Mouse (Mus musculus): ENCODE measurements around the gene Gm38392. TPM values are rescaled to one million over a fixed set of nuclear protein-coding genes. Genes with fewer than 3 reads are reported as not detected.
A peak's percentile ranks its signal among the peaks of the same experiment; 100 is the strongest.

Gm38392 gene
- total RNA-seq, 2 experiments from 2014 or later, result 0.45 to 0.52 TPM

- peak; percentile 80 to 81 for DNase-seq (ENCODE audit: low spot score in 2 of 2)
- intact Hi-C loops (cut with DNase I), result loop anchor here (1.0 to 5.0 kb wide), 2 partner anchors 50 to 155 kb away; no protein-coding TSS in a partner anchor
Observed at GRCm38 (mm10) chr3:88242531-88242930, 44.5 kb downstream of the Gm38392 start.

GRCm38 (mm10) chr3:88241045-88241786 lies 45.8 kb downstream of the Gm38392 start:
- intact Hi-C loops (cut with DNase I), result loop anchor here (5.0 kb wide), 1 partner anchor 154 kb away; no protein-coding TSS in a partner anchor
- DNase-seq (ENCODE audit: low spot score in 2 of 2), result peak in 1 of 2 experiments; percentile 5

DNA sequence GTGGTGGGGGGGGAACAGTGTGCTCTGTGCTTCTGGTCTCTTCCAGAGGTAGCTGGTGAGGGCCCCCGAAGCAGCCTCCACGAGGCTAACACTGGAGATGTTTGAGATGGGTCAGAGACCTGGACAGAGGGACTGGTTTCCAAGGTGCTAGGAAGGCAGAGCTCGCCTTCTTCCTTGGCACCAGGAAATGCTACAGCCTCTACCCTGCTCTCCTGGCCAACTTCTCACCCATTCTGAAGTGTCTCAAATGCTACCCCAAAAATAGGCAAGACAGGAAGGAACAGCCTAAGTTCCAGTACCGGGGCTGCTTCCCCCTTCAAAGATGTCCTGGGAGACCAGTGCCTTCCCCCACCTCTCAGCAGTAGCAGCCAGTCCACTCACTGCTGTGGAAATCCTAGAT lies 47.6 kb downstream of the Gm38392 start:
- intact Hi-C loops (cut with DNase I), result no loop called here
- DNase-seq (ENCODE audit: low spot score in 2 of 2), result no peak

GRCm38 (mm10) chr3:88238866-88239391 lies 48.1 kb downstream of the Gm38392 start:
- intact Hi-C loops (cut with DNase I), result no loop called here
- DNase-seq (ENCODE audit: low spot score in 2 of 2), result peak in 1 of 2 experiments; percentile 16

- intact Hi-C loops (cut with DNase I), result no loop called here
- peak in 1 of 2 experiments; percentile 9 for DNase-seq (ENCODE audit: low spot score in 2 of 2)
Observed at GRCm38 (mm10) chr3:88237556-88238194, 49.3 kb downstream of the Gm38392 start.

- intact Hi-C loops (cut with DNase I), result no loop called here
- DNase-seq (ENCODE audit: low spot score in 2 of 2), result no peak
Observed at GRCm38 (mm10) chr3:88237161-88237555, 49.9 kb downstream of the Gm38392 start.

- DNase-seq (ENCODE audit: low spot score in 2 of 2), result no peak
- intact Hi-C loops (cut with DNase I), result no loop called here
Observed at GRCm38 (mm10) chr3:88235616-88236015, 51.4 kb downstream of the Gm38392 start.

DNA sequence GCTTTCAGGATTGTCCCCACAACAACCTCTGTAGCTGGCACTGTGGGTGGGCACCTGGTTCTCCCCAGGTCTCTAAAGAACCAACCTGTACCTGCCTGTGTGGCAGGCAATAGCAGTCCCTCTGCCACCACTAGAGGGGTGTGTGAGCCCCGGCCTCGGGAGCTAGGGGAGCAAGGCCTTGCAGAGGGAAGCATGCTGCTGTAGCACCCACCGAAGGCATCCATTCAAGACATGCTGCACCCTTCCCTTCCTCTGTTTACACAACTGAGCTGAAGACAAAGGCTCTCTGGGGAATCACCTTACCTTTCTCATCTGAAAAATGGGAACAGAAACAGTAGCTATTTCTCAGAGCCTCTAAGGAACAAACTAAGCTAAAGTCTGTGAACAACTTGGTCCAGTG lies 51.8 kb downstream of the Gm38392 start:
- intact Hi-C loops (cut with DNase I), result no loop called here
- DNase-seq (ENCODE audit: low spot score in 2 of 2), result peak in 1 of 2 experiments; percentile 13

DNA sequence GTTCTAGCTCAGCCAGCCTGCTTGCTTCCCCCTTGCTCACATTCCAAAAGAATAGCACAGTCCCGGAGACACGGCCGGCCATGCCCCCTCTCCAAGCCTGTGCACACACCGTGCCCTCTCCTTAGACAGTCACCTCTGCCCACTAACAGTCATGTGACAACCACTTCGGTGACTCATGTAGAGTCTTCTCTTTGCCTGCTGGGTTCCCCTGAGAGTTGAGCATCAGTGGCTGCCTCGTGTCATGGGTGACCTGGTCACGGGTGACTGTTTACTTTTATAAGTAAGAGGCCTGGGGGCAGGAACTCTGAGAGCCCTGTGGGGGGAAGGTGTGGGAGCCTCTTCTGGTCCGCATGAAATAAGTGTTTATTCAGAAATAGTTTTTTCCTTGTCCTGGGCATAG lies 53.0 kb downstream of the Gm38392 start:
- intact Hi-C loops (cut with DNase I), result no loop called here
- no peak for DNase-seq (ENCODE audit: low spot score in 2 of 2)

- DNase-seq (ENCODE audit: low spot score in 2 of 2), result peak in 1 of 2 experiments; percentile 18
- intact Hi-C loops (cut with DNase I), result no loop called here
Observed at GRCm38 (mm10) chr3:88232851-88233649, 54.0 kb downstream of the Gm38392 start.

DNA sequence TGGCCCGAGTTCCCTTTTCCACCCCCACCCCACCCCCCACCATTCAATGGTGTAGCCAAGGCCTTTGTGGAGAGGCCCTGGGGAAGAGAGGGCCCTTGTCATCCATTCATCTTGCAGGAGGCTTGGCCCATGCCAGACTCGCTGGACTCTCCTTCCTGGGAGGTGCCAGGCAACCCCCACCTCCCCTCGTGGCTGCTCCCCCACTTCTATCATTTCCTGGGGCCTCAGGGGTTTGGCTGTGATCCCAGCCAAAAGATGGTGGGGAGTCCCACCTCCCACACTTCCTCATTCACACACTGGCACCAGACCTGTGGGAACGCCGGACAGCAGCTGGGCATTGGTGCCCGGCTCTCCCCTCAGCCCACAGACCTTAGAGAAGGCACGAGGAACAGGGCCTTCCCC lies 54.7 kb downstream of the Gm38392 start:
- DNase-seq (ENCODE audit: low spot score in 2 of 2), result peak; percentile 63 to 68
- intact Hi-C loops (cut with DNase I), result no loop called here

GRCm38 (mm10) chr3:88231061-88231641 lies 55.9 kb downstream of the Gm38392 start:
- intact Hi-C loops (cut with DNase I), result no loop called here

GRCm38 (mm10) chr3:88230262-88231047 lies 56.6 kb downstream of the Gm38392 start:
- intact Hi-C loops (cut with DNase I), result no loop called here
- DNase-seq (ENCODE audit: low spot score in 2 of 2), result peak in 1 of 2 experiments; percentile 35

More at GRCm38 (mm10) chr3:88231061-88231641, 55.9 kb downstream of the Gm38392 start:
- peak in 1 of 2 experiments; percentile 42 for DNase-seq (ENCODE audit: low spot score in 2 of 2)

DNA sequence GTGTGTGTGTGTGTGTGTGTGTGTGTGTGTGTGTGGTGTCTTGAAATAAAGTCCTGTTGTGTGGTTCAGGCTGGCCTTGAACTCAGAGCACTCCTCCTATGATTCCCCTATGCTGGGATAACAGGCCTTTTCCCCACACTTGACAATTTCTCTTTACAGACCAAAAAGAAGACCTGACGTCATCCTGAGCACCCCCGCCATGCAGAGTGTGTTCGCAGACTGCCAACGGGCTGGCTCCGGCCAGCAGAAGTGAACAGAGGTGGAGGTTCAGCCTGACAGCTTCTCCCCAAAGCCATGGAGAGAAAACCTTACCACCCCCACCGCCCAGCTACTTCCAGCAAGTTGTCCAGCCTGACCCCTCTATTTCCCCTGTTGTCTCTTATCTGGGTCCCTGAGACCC lies 57.5 kb downstream of the Gm38392 start:
- intact Hi-C loops (cut with DNase I), result no loop called here
- peak in 1 of 2 experiments; percentile 17 for DNase-seq (ENCODE audit: low spot score in 2 of 2)

DNA sequence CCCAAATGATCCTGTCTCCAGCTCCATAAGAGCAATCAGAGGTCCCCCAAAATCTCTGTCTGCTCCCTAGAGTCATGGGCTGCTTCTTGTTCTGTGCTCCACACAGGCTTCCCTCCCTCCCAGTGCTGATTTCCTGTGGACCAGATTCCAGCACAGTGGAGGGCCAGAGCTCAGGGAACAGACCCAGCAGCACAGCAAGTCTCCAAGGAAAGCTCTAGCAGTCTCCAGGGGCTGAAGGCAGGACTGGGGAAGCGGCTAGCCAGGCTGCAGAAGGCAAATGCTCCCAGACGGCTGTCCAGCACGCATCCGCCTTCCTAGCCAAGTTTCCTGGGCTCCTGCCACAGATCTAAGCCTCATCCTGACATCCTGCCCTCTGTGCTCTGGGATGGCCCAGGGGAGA lies 58.1 kb downstream of the Gm38392 start:
- DNase-seq (ENCODE audit: low spot score in 2 of 2), result peak in 1 of 2 experiments; percentile 25
- intact Hi-C loops (cut with DNase I), result no loop called here

DNA sequence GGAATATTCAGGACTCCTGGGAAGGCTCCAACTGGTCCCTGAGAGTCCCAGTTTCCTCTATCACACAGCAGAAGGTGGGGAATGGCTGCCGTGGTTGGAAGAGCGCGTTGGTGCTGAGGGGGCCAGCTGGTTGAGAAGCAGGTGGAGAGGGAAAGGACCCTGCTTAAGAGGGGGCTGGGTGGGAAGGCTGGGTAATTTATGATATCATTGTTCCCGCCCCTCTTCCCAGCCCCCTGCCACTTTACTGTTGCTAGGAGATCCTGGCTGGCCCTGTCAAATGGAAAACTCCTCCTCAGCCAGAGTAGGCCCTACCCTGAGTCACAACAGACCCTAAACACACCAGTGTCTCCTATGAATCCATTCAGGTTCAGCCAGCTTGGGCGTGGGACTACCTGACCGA lies 59.0 kb downstream of the Gm38392 start:
- DNase-seq (ENCODE audit: low spot score in 2 of 2), result peak in 1 of 2 experiments; percentile 22
- intact Hi-C loops (cut with DNase I), result no loop called here

GRCm38 (mm10) chr3:88227260-88227659 lies 59.8 kb downstream of the Gm38392 start:
- intact Hi-C loops (cut with DNase I), result no loop called here
- DNase-seq (ENCODE audit: low spot score in 2 of 2), result no peak

DNA sequence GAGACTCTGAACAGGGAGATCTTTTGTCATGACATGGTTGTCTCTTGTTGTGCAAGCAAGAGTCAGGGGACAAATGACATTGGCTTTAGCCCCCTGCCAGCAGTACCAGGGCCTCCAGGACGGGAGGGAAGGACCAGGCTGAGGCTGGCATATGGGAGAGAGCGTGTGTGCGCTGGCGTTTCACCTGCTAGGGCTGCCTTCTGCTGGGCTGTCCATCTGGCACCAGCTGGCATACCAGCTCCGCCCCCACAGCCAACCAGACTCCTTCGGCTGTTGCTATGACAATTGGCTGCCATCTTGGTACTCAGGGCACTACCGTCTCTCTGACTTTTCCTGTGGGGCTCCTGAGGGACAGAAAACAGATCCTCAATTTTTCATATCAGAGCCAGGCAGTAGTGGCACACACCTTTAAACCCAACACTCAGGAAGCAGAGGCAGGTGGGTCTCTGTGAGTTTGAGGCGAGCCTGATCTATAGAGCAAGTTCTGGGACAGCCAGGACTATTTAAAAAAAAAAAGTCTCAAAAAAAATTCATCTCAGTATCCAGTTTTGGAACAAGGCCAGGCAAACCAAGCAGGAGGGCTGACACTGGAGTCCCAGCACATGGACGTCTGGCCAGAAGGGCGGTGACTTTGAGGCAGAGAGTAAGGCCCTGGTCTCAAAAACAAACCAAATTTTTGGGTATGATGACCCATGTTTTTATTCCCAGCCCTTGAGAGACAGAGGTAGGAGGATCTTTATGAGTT lies 60.7 kb downstream of the Gm38392 start:
- DNase-seq (ENCODE audit: low spot score in 2 of 2), result peak; percentile 74 to 82
- intact Hi-C loops (cut with DNase I), result no loop called here
